Mouse (Mus musculus) G1E (cell line): ENCODE measurements around the gene Ptprt. TPM values are rescaled to one million over a fixed set of nuclear protein-coding genes. Genes with fewer than 3 reads are reported as not detected.

Source experiments
- ATAC-seq: 2 replicates; pipeline ENCODE4 v1.8.0; 2016; ENCODE audit warnings: mild to moderate bottlenecking; ENCODE audit not compliant: insufficient number of reproducible peaks, poor library complexity, low FRiP score, severe bottlenecking; ENCODE audit errors: extremely low read depth
- DNase-seq: peaks from one replicate; pipeline ENCODE4 v3.0.0; 2012; ENCODE audit warnings: low spot score
- H3K27me3 ChIP-seq: 2 replicates; pipeline ENCODE4 v1.6.1; 2012; ENCODE audit warnings: mild to moderate bottlenecking, low read length, inconsistent platforms; ENCODE audit not compliant: insufficient read depth
- H3K36me3 ChIP-seq: replicated peaks from 2 replicates; pipeline ENCODE3; 2012; ENCODE audit warnings: mild to moderate bottlenecking, inconsistent platforms
- H3K4me1 ChIP-seq: 2 replicates; pipeline ENCODE4 v1.6.1; 2012; ENCODE audit warnings: low read depth, low read length, inconsistent platforms, mixed read lengths; ENCODE audit not compliant: insufficient read depth
- H3K4me3 ChIP-seq: 2 replicates; pipeline ENCODE4 v1.5.1; 2012; ENCODE audit warnings: low read depth, mild to moderate bottlenecking, inconsistent platforms, low read length, moderate library complexity, mixed read lengths
- H3K9me3 ChIP-seq: replicated peaks from 2 replicates; pipeline ENCODE4 v1.6.1; 2012; ENCODE audit warnings: inconsistent platforms
- CTCF ChIP-seq: IDR thresholded peaks from 2 replicates; pipeline ENCODE4 v1.5.1; 2012; ENCODE audit warnings: low read depth, low read length, inconsistent platforms, mixed read lengths
- GATA1 ChIP-seq: IDR thresholded peaks from 2 replicates; pipeline ENCODE4 v1.6.1; 2012; ENCODE audit warnings: borderline replicate concordance, low read length, inconsistent platforms, mixed read lengths
- GATA2 ChIP-seq: IDR thresholded peaks from 2 replicates; pipeline ENCODE4 v1.6.1; 2012; ENCODE audit warnings: low read depth, low read length, inconsistent platforms, borderline replicate concordance
- POLR2AphosphoS5 ChIP-seq: IDR thresholded peaks from 2 replicates; pipeline ENCODE4 v1.6.1; 2012; ENCODE audit warnings: low read depth, low read length, inconsistent platforms; ENCODE audit not compliant: insufficient replicate concordance
- TAL1 ChIP-seq: conservative IDR thresholded peaks from 2 replicates; pipeline ENCODE4 v1.6.1; 2012; ENCODE audit warnings: low read depth, low read length, inconsistent platforms, mixed read lengths
- polyA plus RNA-seq: library from polyadenylated mRNA; stranded (reverse); fragments of >175 nt; gene quantifications from 2 replicates; pipeline ENCODE4 v1.2.3, GENCODE M21; 2012
- total RNA-seq, 2 experiments: library from RNA; stranded (forward) in 1 of 2; stranded (reverse) in 1 of 2; fragments of 200-1000 nt in 1 of 2; fragments of >200 nt in 1 of 2; fragmentation: Nextera tagmentation in 1 of 2; gene quantifications; 2 replicates each; pipeline ENCODE4 v1.2.3; 2014 to 2017

The Ptprt gene
- total and polyA plus RNA-seq, 3 experiments = 0.05 TPM; not detected in 2

GRCm38 (mm10) chr2:162512094-162512493 is 148.9 kb downstream of the Ptprt start:
- Histone ChIP-seq H3K9me3 (peaks cover 61% of the 10 kb centered on the region), H3K4me3 (no peak overlapping the region), H3K4me1 (no peaks in the 10 kb centered on the region), H3K36me3 (no peaks in the 10 kb centered on the region), H3K27me3 (no peaks in the 10 kb centered on the region)
- no peak for DNase-seq
- no peak for TF ChIP-seq CTCF
- TF ChIP-seq GATA1 = no peak
- TF ChIP-seq TAL1 = no peak
- TF ChIP-seq POLR2AphosphoS5 = no peak
- TF ChIP-seq GATA2 = no peak
- no peak for ATAC-seq

DNA sequence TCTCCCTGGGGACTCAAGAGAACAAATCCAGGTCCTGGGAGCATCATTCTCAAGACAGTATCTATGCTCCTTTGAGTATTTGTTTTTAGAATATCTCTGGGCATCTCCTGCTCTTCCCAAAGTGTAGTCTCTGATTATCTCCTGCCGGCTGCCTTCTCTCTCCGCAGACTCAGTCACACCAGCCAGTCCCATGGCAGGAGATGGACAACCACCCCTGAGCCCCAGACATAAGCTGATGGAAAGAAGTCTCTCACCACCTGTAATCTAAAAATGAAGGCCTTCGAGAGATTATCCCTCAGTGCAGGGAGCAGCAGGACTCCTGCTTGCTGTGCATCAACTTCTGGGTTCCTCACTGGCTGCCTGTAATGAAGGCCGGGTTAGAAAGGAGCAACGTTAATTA is 151.9 kb downstream of the Ptprt start:
- Histone ChIP-seq H3K4me1 (no peaks in the 10 kb centered on the region), H3K27me3 (no peaks in the 10 kb centered on the region), H3K9me3 (peaks cover 53% of the 10 kb centered on the region), H3K4me3 (no peak overlapping the region), H3K36me3 (no peaks in the 10 kb centered on the region)
- no peak for DNase-seq
- TF ChIP-seq POLR2AphosphoS5 = no peak
- no peak for TF ChIP-seq TAL1
- no peak for TF ChIP-seq GATA2
- no peak for TF ChIP-seq CTCF
- TF ChIP-seq GATA1 = no peak
- no peak for ATAC-seq

DNA sequence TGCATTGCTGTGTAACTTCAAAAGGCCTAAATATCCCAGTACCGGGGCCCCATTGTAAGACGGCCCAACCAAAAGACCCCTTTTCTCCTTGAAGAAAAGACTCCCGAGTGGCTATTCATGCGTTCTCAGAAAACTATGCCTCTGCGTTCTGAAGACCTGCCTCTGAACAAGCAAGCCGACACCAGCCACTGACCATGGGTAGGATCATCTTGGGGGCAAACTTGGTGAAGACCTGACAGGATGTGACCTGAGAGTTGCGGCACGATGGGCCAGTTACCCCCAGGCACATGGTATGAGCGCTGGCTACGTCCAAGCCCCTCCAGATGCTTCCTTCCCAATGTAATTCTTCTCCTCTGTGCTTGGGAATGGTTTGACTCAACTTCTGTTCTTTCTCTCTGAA is 153.3 kb downstream of the Ptprt start:
- H3K36me3 ChIP-seq = no peaks in the 10 kb centered on the region
- H3K27me3 ChIP-seq = no peaks in the 10 kb centered on the region
- no peak; the same call in 1 of the 2 replicates for ATAC-seq
- H3K4me3 ChIP-seq = no peak overlapping the region
- DNase-seq = no peak
- no peak for TF ChIP-seq GATA2
- no peak for TF ChIP-seq POLR2AphosphoS5
- no peak for TF ChIP-seq GATA1
- no peak for TF ChIP-seq TAL1
- TF ChIP-seq CTCF = no peak
- peaks cover 60% of the 10 kb centered on the region for H3K9me3 ChIP-seq
- H3K4me1 ChIP-seq = no peaks in the 10 kb centered on the region

DNA sequence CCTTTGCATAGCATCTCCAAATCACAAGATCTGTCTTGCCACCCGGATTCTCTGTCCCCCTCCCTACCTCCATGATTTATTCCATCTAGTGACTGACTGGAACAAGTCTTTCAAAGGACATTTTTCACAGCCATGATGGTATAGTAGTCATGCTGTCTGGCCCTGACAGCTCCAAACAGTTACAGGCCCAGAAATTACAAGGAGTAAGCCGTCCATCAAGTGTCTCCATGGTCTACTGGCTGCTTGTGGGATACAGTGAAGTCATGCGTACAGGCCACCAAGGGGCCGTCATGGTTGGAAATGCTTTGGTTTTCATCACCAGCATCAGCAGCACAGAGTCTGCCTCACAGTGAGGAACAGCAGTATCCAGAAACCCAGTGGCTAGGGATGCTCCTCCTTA is 156.1 kb downstream of the Ptprt start:
- ATAC-seq = no peak
- H3K4me3 ChIP-seq = no peak overlapping the region
- no peaks in the 10 kb centered on the region for H3K27me3 ChIP-seq
- H3K36me3 ChIP-seq = no peaks in the 10 kb centered on the region
- DNase-seq = no peak
- H3K9me3 ChIP-seq = peaks cover 60% of the 10 kb centered on the region
- H3K4me1 ChIP-seq = no peaks in the 10 kb centered on the region
- TF ChIP-seq GATA1 (no peak), POLR2AphosphoS5 (no peak), CTCF (no peak), GATA2 (no peak), TAL1 (no peak)

- TF ChIP-seq CTCF (no peak), GATA1 (no peak), TAL1 (no peak)
- no peaks in the 10 kb centered on the region for H3K4me1 ChIP-seq
- ATAC-seq = no peak
- no peaks in the 10 kb centered on the region for H3K36me3 ChIP-seq
- peaks cover 51% of the 10 kb centered on the region for H3K9me3 ChIP-seq
- H3K27me3 ChIP-seq = no peaks in the 10 kb centered on the region
- no peak overlapping the region for H3K4me3 ChIP-seq
- DNase-seq = no peak
Measured at GRCm38 (mm10) chr2:162499501-162499915, 161.4 kb downstream of the Ptprt start.

DNA sequence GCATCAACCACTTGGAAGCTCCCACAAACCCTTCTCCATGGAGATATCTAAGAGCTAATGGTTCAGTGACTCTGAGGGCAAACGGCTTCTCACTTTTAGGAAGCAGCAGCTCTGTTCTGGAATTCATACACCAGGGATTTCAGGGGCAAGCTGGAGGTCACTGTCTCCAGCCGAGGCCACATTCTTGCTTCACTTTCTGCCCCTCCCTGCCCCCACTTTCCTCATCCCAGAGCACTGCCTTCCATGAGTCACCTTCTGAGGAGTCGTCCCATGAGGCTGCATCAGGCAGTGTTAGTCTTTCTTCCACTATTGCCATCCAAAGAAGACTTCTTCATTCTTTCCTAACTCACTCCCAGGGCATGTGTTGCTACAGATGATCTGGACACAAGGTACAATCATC is 162.8 kb downstream of the Ptprt start:
- Histone ChIP-seq H3K27me3 (no peaks in the 10 kb centered on the region), H3K4me3 (no peak overlapping the region), H3K36me3 (no peaks in the 10 kb centered on the region), H3K4me1 (no peaks in the 10 kb centered on the region), H3K9me3 (peaks cover 51% of the 10 kb centered on the region)
- no peak for ATAC-seq
- no peak for TF ChIP-seq POLR2AphosphoS5
- DNase-seq = no peak

- H3K4me1 ChIP-seq = no peaks in the 10 kb centered on the region
- ATAC-seq = no peak
- no peak for DNase-seq
Measured at GRCm38 (mm10) chr2:162484036-162484435, 176.9 kb downstream of the Ptprt start.

More at GRCm38 (mm10) chr2:162484036-162484435, 176.9 kb downstream of the Ptprt start:
- H3K9me3 ChIP-seq = peaks cover 38% of the 10 kb centered on the region
- TF ChIP-seq GATA1 = no peak
- TF ChIP-seq GATA2 = no peak
- TF ChIP-seq CTCF = no peak
- TF ChIP-seq TAL1 = no peak
- H3K27me3 ChIP-seq = no peaks in the 10 kb centered on the region
- no peaks in the 10 kb centered on the region for H3K36me3 ChIP-seq
- H3K4me3 ChIP-seq = no peak overlapping the region
